Mouse (Mus musculus) MEL (cell line): ENCODE measurements around the gene Bcl7a. TPM values are rescaled to one million over a fixed set of nuclear protein-coding genes. Genes with fewer than 3 reads are reported as not detected.

Experiments used
- DNase-seq: peaks from one replicate; pipeline ENCODE4 v3.0.0; 2011; ENCODE audit warnings: low read depth, low spot score
- H3K27ac ChIP-seq: 2 replicates; pipeline ENCODE4 v1.5.1; 2012; ENCODE audit warnings: low read depth, mild to moderate bottlenecking, control low read depth, low read length, moderate library complexity; ENCODE audit not compliant: control insufficient read depth
- H3K27me3 ChIP-seq, 2 experiments: fragments of 150-350 bp in 1 of 2; sonication (generic) in 1 of 2; 2 replicates each; pipeline ENCODE4 v1.6.1; 2012; ENCODE audit warnings: low read length in 2 of 2, mild to moderate bottlenecking in 2 of 2, improper control_type of control experiment in 1 of 2, moderate library complexity in 1 of 2; ENCODE audit not compliant: insufficient read depth in 2 of 2, control insufficient read depth in 1 of 2
- H3K36me3 ChIP-seq, 2 experiments: 2 replicates each; pipeline ENCODE4 v1.6.1; 2012 to 2014; ENCODE audit warnings: low read length in 2 of 2, improper control_type of control experiment in 1 of 2, inconsistent platforms in 1 of 2, mild to moderate bottlenecking in 1 of 2; ENCODE audit not compliant: insufficient read depth in 2 of 2, control insufficient read depth in 1 of 2
- H3K4me1 ChIP-seq, 2 experiments: fragments of 150-350 bp in 1 of 2; sonication (generic) in 1 of 2; 2 replicates each; pipeline ENCODE4 v1.6.1; 2012; ENCODE audit warnings: low read length in 2 of 2, improper control_type of control experiment in 1 of 2, mild to moderate bottlenecking in 1 of 2; ENCODE audit not compliant: insufficient read depth in 2 of 2, control insufficient read depth in 1 of 2
- H3K4me3 ChIP-seq, 2 experiments: fragments of 150-350 bp in 1 of 2; sonication (generic) in 1 of 2; 2 replicates each; pipeline ENCODE4 v1.5.1; 2012; ENCODE audit warnings: low read depth in 2 of 2, low read length in 2 of 2, mild to moderate bottlenecking in 2 of 2, moderate library complexity in 2 of 2, control low read depth in 1 of 2, improper control_type of control experiment in 1 of 2; ENCODE audit not compliant: control insufficient read depth in 1 of 2, insufficient read depth in 1 of 2
- H3K79me2 ChIP-seq: 2 replicates; pipeline ENCODE4 v1.6.1; 2012; ENCODE audit warnings: mild to moderate bottlenecking, low read length, moderate library complexity; ENCODE audit not compliant: control insufficient read depth, poor library complexity, insufficient read depth
- H3K9ac ChIP-seq: 2 replicates; pipeline ENCODE4 v1.6.1; 2012; ENCODE audit warnings: low read depth, mild to moderate bottlenecking, control low read depth, low read length, moderate library complexity; ENCODE audit not compliant: control insufficient read depth, poor library complexity, severe bottlenecking
- H3K9me3 ChIP-seq: fragments of 150-350 bp; sonication (generic); replicated peaks from 2 replicates; pipeline ENCODE4 v1.6.1; 2012; ENCODE audit warnings: mild to moderate bottlenecking, low read length, improper control_type of control experiment, moderate library complexity; ENCODE audit not compliant: insufficient read depth
- CHD1 ChIP-seq: IDR thresholded peaks from 2 replicates; pipeline ENCODE4 v1.6.1; 2012; ENCODE audit warnings: low read depth, mild to moderate bottlenecking, inconsistent platforms, low read length, improper control_type of control experiment
- E2F4 ChIP-seq: IDR thresholded peaks from 2 replicates; pipeline ENCODE4 v1.6.1; 2011; ENCODE audit warnings: low read depth, low read length, improper control_type of control experiment, borderline replicate concordance
- HCFC1 ChIP-seq: IDR thresholded peaks from 2 replicates; pipeline ENCODE4 v1.6.1; 2012; ENCODE audit warnings: low read depth, mild to moderate bottlenecking, inconsistent platforms, low read length, improper control_type of control experiment, moderate library complexity
- KAT2A ChIP-seq: conservative IDR thresholded peaks from 2 replicates; pipeline ENCODE4 v1.6.1; 2012; ENCODE audit warnings: low read depth, low read length, improper control_type of control experiment, inconsistent platforms
- MEF2A ChIP-seq: IDR thresholded peaks from 2 replicates; pipeline ENCODE4 v1.6.1; 2014; ENCODE audit warnings: low read depth, mild to moderate bottlenecking, inconsistent platforms, low read length, improper control_type of control experiment; ENCODE audit not compliant: poor library complexity, insufficient replicate concordance, severe bottlenecking; ENCODE audit errors: extremely low read depth
- MYC ChIP-seq: IDR thresholded peaks from 2 replicates; pipeline ENCODE4 v1.6.1; 2011; ENCODE audit warnings: low read depth, mild to moderate bottlenecking, low read length, improper control_type of control experiment, moderate library complexity
- NELFE ChIP-seq: IDR thresholded peaks from 2 replicates; pipeline ENCODE4 v1.6.1; 2011; ENCODE audit warnings: low read depth, low read length, improper control_type of control experiment
- RAD21 ChIP-seq: IDR thresholded peaks from 2 replicates; pipeline ENCODE4 v1.6.1; 2011; ENCODE audit warnings: mild to moderate bottlenecking, low read depth, low read length, improper control_type of control experiment
- TAL1 ChIP-seq: IDR thresholded peaks from 2 replicates; pipeline ENCODE4 v1.6.1; 2012; ENCODE audit warnings: mild to moderate bottlenecking, inconsistent platforms, low read length, moderate library complexity, mixed read lengths
- TBP ChIP-seq: IDR thresholded peaks from 2 replicates; pipeline ENCODE4 v1.8.0; 2011; ENCODE audit warnings: low read depth, low read length, improper control_type of control experiment
- USF1 ChIP-seq: IDR thresholded peaks from 2 replicates; pipeline ENCODE4 v1.6.1; 2014; ENCODE audit warnings: low read depth, mild to moderate bottlenecking, inconsistent platforms, low read length, improper control_type of control experiment, moderate library complexity
- ZC3H11A ChIP-seq: IDR thresholded peaks from 2 replicates; pipeline ENCODE4 v1.6.1; 2012; ENCODE audit warnings: low read depth, mild to moderate bottlenecking, inconsistent platforms, low read length, improper control_type of control experiment
- ZKSCAN1 ChIP-seq: IDR thresholded peaks from 2 replicates; pipeline ENCODE4 v1.6.1; 2012; ENCODE audit warnings: low read depth, mild to moderate bottlenecking, inconsistent platforms, low read length, improper control_type of control experiment, moderate library complexity
- ZMIZ1 ChIP-seq: IDR thresholded peaks from 2 replicates; pipeline ENCODE4 v1.6.1; 2012; ENCODE audit warnings: low read depth, mild to moderate bottlenecking, inconsistent platforms, low read length, improper control_type of control experiment, moderate library complexity
- polyA plus RNA-seq, 2 experiments: library from polyadenylated mRNA; stranded (reverse) in 1 of 2; unstranded in 1 of 2; fragments of >175 nt in 1 of 2; fragments of >200 nt in 1 of 2; gene quantifications; 2 replicates each; pipeline versions ENCODE4 v1.2.1 to v1.2.4; 2012; ENCODE audit warnings: low replicate concordance in 2 of 2, low read depth in 1 of 2; ENCODE audit not compliant: insufficient read length in 2 of 2, insufficient read depth in 1 of 2, missing spikeins in 1 of 2
- total RNA-seq: library from RNA; depleted of rRNA; stranded (reverse); fragments of 300-350 nt; gene quantifications from 2 replicates; pipeline ENCODE4 v1.2.3, GENCODE M21; 2012

Bcl7a gene
- total and polyA plus RNA-seq, 3 experiments = 3.5 to 11.0 TPM; not detected in 1

DNA sequence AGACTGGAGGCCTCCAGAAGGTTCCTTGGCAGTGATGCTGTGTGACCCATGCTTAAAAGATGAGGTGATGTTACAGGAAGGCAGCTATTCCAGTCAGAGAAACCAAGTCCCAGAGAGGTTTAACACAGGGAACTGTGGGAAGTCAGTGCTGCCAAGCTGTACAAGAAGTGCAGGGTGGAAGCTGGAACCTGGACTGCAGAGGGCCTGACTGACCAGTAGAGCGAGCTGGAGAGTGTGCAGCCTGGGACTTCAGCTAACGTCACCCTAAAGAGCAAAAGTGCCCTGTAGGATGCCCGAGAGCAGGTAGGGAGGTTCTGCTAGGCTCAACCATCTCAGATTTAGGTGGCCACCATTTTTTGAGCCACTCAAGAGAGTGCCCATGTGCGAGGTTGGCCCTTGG, 19.3 kb downstream of the Bcl7a start:
- H3K79me2 ChIP-seq = no peaks in the 10 kb centered on the region
- TF ChIP-seq E2F4 (no peak), ZKSCAN1 (no peak), TAL1 (no peak), ZMIZ1 (no peak), TBP (no peak), KAT2A (no peak), HCFC1 (no peak)
- H3K27me3 ChIP-seq = no peaks in the 10 kb centered on the region
- no peak overlapping the region for H3K27ac ChIP-seq
- no peak for DNase-seq
- no peak overlapping the region for H3K4me3 ChIP-seq
- no peaks in the 10 kb centered on the region for H3K4me1 ChIP-seq
- H3K36me3 ChIP-seq = no peaks in the 10 kb centered on the region
- H3K9ac ChIP-seq = no peak overlapping the region
- H3K9me3 ChIP-seq = no peaks in the 10 kb centered on the region

DNA sequence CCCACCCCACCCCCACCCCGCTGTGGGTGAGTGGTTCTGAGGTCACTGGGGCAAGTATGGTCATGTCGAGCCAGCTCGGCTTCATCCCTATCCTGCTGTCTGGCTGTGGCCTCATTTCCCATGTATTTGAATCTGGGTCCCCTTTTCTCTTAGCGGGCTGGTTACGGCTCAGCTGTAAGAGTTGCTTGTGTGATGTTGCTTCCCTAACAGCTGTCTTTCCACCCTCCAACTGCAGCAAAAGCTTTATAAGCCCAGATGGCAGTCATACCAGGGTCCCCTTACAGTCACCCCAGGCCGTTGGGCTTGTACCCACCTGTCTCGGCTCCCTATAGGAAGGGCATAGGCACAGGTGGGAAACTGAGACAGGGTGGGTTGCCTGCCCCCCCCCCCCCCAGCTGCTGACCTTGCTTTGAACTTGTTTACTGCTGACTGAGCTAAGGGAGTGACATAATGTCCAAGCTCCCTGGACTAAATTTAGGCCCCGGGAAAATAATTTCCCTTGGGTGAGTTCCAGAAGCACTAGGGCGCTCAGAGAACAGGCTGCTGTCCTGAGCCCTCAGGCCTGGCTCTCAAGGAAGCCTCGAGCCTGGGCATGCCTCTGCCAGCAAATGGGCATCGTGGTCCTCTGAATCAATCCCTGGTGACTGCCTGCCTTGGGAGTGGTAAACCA, 20.8 kb downstream of the Bcl7a start:
- no peaks in the 10 kb centered on the region for H3K36me3 ChIP-seq
- TF ChIP-seq RAD21 = no peak
- TF ChIP-seq CHD1 = no peak
- TF ChIP-seq MEF2A = no peak
- TF ChIP-seq ZC3H11A = no peak
- no peak for TF ChIP-seq ZKSCAN1
- no peak for TF ChIP-seq MYC
- TF ChIP-seq TBP = no peak
- no peak for TF ChIP-seq ZMIZ1
- TF ChIP-seq USF1 = no peak
- no peak for TF ChIP-seq NELFE

More for the DNA sequence above, 20.8 kb downstream of the Bcl7a start:
- Histone ChIP-seq H3K27ac (no peak overlapping the region), H3K9ac (no peak overlapping the region), H3K4me3 (no peak overlapping the region), H3K79me2 (no peaks in the 10 kb centered on the region), H3K4me1 (no peaks in the 10 kb centered on the region), H3K27me3 (no peaks in the 10 kb centered on the region), H3K9me3 (no peaks in the 10 kb centered on the region)
- no peak for DNase-seq
